Mouse (Mus musculus) liver, postnatal 0 days (tissue): ENCODE results near the gene Tmem214. TPM values are rescaled to one million over a fixed set of nuclear protein-coding genes. Genes with fewer than 3 reads are reported as not detected.
"Not testable (repeated sequence)": the region's sequence is repeated elsewhere in the genome, so short reads cannot be mapped to it uniquely, and the experiment has no call there.

Experiments
- ATAC-seq: fragments of 200-750 bp; cut with Nextera tagmentation; 2 replicates; pipeline ENCODE4 v1.8.0; 2017; ENCODE audit warnings: mild to moderate bottlenecking, moderate library complexity
- DNase-seq: peaks from one replicate; pipeline ENCODE4 v3.0.0-alpha.2; 2016
- H3K27ac ChIP-seq: fragments of 300-500 bp; sonication (generic); 2 replicates; pipeline ENCODE4 v1.5.1; 2014; ENCODE audit warnings: antibody characterized with exemption, moderate library complexity, mild to moderate bottlenecking, low read depth
- H3K27me3 ChIP-seq: fragments of 300-500 bp; sonication (generic); 2 replicates; pipeline ENCODE4 v1.6.1; 2014; ENCODE audit warnings: low read length, control low read depth, mixed read lengths; ENCODE audit not compliant: insufficient read depth
- H3K36me3 ChIP-seq: fragments of 300-500 bp; sonication (generic); replicated peaks from 2 replicates; pipeline ENCODE4 v1.6.1; 2014; ENCODE audit warnings: mild to moderate bottlenecking, control low read depth, low read length, moderate library complexity, mixed read lengths; ENCODE audit not compliant: insufficient read depth
- H3K4me1 ChIP-seq: fragments of 300-500 bp; sonication (generic); 2 replicates; pipeline ENCODE4 v1.6.1; 2014; ENCODE audit warnings: antibody characterized with exemption, mild to moderate bottlenecking, control low read depth; ENCODE audit not compliant: insufficient read depth
- H3K4me2 ChIP-seq: fragments of 300-500 bp; sonication (generic); 2 replicates; pipeline ENCODE4 v1.6.1; 2014; ENCODE audit warnings: low read depth, mild to moderate bottlenecking, low read length, moderate library complexity, mixed read lengths
- H3K4me3 ChIP-seq: fragments of 300-500 bp; sonication (generic); 2 replicates; pipeline ENCODE4 v1.5.1; 2014; ENCODE audit warnings: low read depth, low read length
- H3K9ac ChIP-seq: fragments of 300-500 bp; sonication (generic); replicated peaks from 2 replicates; pipeline ENCODE4 v1.6.1; 2014; ENCODE audit warnings: mild to moderate bottlenecking, moderate library complexity
- H3K9me3 ChIP-seq: fragments of 300-500 bp; sonication (generic); 2 replicates; pipeline ENCODE4 v1.6.1; 2016; ENCODE audit warnings: mild to moderate bottlenecking, control low read depth, low read length, mixed read lengths
- CTCF ChIP-seq: sonication (generic); IDR thresholded peaks from 2 replicates; pipeline ENCODE4 v1.5.1; 2016; ENCODE audit warnings: antibody characterized with exemption, low read depth
- EP300 ChIP-seq: IDR thresholded peaks from 2 replicates; pipeline ENCODE4 v1.6.1; 2016; ENCODE audit warnings: antibody characterized with exemption, low read depth, mild to moderate bottlenecking
- WGBS: fragments of 180-500 bp; shearing (Covaris S2); extraction: QIAGEN DNeasy Blood & Tissue Kit; methylation state at CpG from one replicate; pipeline ENCODE4 v1.1.7; 2014; ENCODE audit not compliant: insufficient replicate concordance; 5-methylcytosine and 5-hydroxymethylcytosine counted together
- polyA plus RNA-seq: library from polyadenylated mRNA; unstranded; fragments of >200 nt; fragmentation: Nextera tagmentation; extraction: Ambion mirVana; gene quantifications from 2 replicates; pipeline ENCODE4 v1.2.1, GENCODE M21; 2015

The Tmem214 gene
- polyA plus RNA-seq, 1 experiment from 2014 or later: 32.1 TPM

GRCm38 (mm10) chr5:30869405-30870130 lies 1.8 kb downstream of the Tmem214 start:
- H3K9ac ChIP-seq: peak overlapping the region; percentile 84
- H3K4me3 ChIP-seq: peak overlapping the region; percentile 71
- ATAC-seq (peak; percentile 95), DNase-seq (peak; percentile 94)
- under 1% methylated on average over 60 of the region's 63 CpGs for WGBS
- no peak for TF ChIP-seq EP300
- TF ChIP-seq CTCF: no peak
- H3K27me3 ChIP-seq: no peaks in the 10 kb centered on the region
- H3K4me1 ChIP-seq: peaks cover 11% of the 10 kb centered on the region; the same call in 1 of the 2 replicates
- peak overlapping the region; percentile 89 for H3K4me2 ChIP-seq
- H3K9me3 ChIP-seq: no peaks in the 10 kb centered on the region
- peak overlapping the region; percentile 58 for H3K27ac ChIP-seq
- peaks cover 36% of the 10 kb centered on the region for H3K36me3 ChIP-seq

GRCm38 (mm10) chr5:30870131-30870406 lies 2.3 kb downstream of the Tmem214 start:
- H3K27ac ChIP-seq: peak overlapping the region; percentile 58; the same call in 1 of the 2 replicates
- H3K4me1 ChIP-seq: peaks cover 11% of the 10 kb centered on the region; the same call in 1 of the 2 replicates
- H3K9me3 ChIP-seq: no peaks in the 10 kb centered on the region
- TF ChIP-seq EP300 (no peak), CTCF (no peak)
- peak overlapping the region; percentile 71 for H3K4me3 ChIP-seq
- H3K36me3 ChIP-seq: peaks cover 41% of the 10 kb centered on the region
- peak overlapping the region; percentile 89 for H3K4me2 ChIP-seq
- no peaks in the 10 kb centered on the region for H3K27me3 ChIP-seq
- ATAC-seq (no peak), DNase-seq (no peak)
- 11% methylated on average over 2 of the region's 2 CpGs for WGBS
- H3K9ac ChIP-seq: peak overlapping the region; percentile 84

GRCm38 (mm10) chr5:30872574-30872973 lies 4.8 kb downstream of the Tmem214 start:
- no peak overlapping the region for H3K4me3 ChIP-seq
- DNase-seq: no peak
- H3K9me3 ChIP-seq: no peaks in the 10 kb centered on the region
- H3K9ac ChIP-seq: no peak overlapping the region
- H3K36me3 ChIP-seq: peaks cover 63% of the 10 kb centered on the region
- no peak for ATAC-seq
- no peaks in the 10 kb centered on the region for H3K27me3 ChIP-seq
- WGBS: 90% methylated on average over 9 of the region's 9 CpGs
- H3K4me2 ChIP-seq: no peak overlapping the region
- peaks cover 11% of the 10 kb centered on the region; the same call in 1 of the 2 replicates for H3K4me1 ChIP-seq
- no peak overlapping the region for H3K27ac ChIP-seq
- no peak for TF ChIP-seq CTCF

GRCm38 (mm10) chr5:30874365-30874764 lies 6.6 kb downstream of the Tmem214 start:
- peaks cover 63% of the 10 kb centered on the region for H3K36me3 ChIP-seq
- no peak for TF ChIP-seq CTCF
- TF ChIP-seq EP300: no peak
- H3K4me3 ChIP-seq: no peak overlapping the region
- no peak overlapping the region for H3K27ac ChIP-seq
- no peaks in the 10 kb centered on the region for H3K9me3 ChIP-seq
- WGBS: 88% methylated on average over 7 of the region's 7 CpGs
- H3K4me2 ChIP-seq: no peak overlapping the region
- DNase-seq (no peak), ATAC-seq (no peak)
- H3K27me3 ChIP-seq: no peaks in the 10 kb centered on the region
- H3K4me1 ChIP-seq: peaks cover 6% of the 10 kb centered on the region; the same call in 1 of the 2 replicates
- no peak overlapping the region for H3K9ac ChIP-seq

GRCm38 (mm10) chr5:30878616-30879015 lies 10.8 kb downstream of the Tmem214 start:
- H3K27me3 ChIP-seq: no peaks in the 10 kb centered on the region
- no peaks in the 10 kb centered on the region for H3K9me3 ChIP-seq
- DNase-seq (no peak), ATAC-seq (no peak)
- no peak overlapping the region for H3K4me3 ChIP-seq
- H3K36me3 ChIP-seq: peaks cover 36% of the 10 kb centered on the region
- WGBS: 61% methylated on average over 6 of the region's 6 CpGs
- H3K27ac ChIP-seq: no peak overlapping the region
- H3K4me1 ChIP-seq: no peaks in the 10 kb centered on the region
- TF ChIP-seq EP300 (no peak), CTCF (no peak)
- H3K9ac ChIP-seq: no peak overlapping the region
- H3K4me2 ChIP-seq: no peak overlapping the region

- 74% methylated on average over 5 of the region's 5 CpGs for WGBS
- Histone ChIP-seq H3K4me2 (no peak overlapping the region), H3K27ac (no peak overlapping the region), H3K4me1 (no peaks in the 10 kb centered on the region), H3K4me3 (no peak overlapping the region), H3K9me3 (no peaks in the 10 kb centered on the region), H3K27me3 (no peaks in the 10 kb centered on the region), H3K9ac (no peak overlapping the region), H3K36me3 (peaks cover 28% of the 10 kb centered on the region)
- TF ChIP-seq CTCF: 0 out of 2 replicates have a peak, but pooled peaks have one; percentile 8
- TF ChIP-seq EP300: no peak
- ATAC-seq (no peak), DNase-seq (no peak)
Observed at GRCm38 (mm10) chr5:30879347-30879943, 11.6 kb downstream of the Tmem214 start.

GRCm38 (mm10) chr5:30881839-30882238 lies 14.0 kb downstream of the Tmem214 start:
- not testable (repeated sequence) for DNase-seq, H3K36me3 ChIP-seq, H3K9me3 ChIP-seq, H3K27ac ChIP-seq, H3K27me3 ChIP-seq, ATAC-seq, H3K4me3 ChIP-seq, H3K4me2 ChIP-seq, H3K9ac ChIP-seq, H3K4me1 ChIP-seq
- 78% methylated on average over 4 of the region's 4 CpGs for WGBS
